Mouse (Mus musculus) natural killer cell, adult 2 months (primary cell): ENCODE measurements around the gene Gabbr1.

Experiments
- DNase-seq, 2 experiments: peaks; one replicate each; pipeline ENCODE4 v3.0.0; 2022; ENCODE audit warnings: low spot score in 2 of 2

Gene Gabbr1

DNA sequence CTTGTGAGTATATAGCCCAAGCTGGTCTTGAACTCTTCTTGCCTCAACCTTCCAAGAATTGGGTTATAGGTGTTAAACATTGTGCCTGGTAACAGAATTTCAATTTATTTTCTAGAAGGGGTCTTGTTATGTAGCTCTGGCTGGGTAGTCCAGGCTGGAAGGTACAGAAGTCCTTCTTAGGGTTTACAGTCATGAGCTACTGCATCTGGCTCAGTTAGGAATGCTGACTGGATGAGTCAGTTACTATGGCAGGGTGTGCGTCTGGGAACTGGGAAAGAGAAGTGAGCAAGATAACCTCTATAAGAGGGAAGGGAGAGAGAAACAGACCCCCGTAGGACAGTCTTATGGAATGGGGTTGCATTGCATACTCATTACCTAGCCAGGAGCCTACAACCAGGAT lies 30.0 kb downstream of the Gabbr1 start:
- DNase-seq, result no peak

DNA sequence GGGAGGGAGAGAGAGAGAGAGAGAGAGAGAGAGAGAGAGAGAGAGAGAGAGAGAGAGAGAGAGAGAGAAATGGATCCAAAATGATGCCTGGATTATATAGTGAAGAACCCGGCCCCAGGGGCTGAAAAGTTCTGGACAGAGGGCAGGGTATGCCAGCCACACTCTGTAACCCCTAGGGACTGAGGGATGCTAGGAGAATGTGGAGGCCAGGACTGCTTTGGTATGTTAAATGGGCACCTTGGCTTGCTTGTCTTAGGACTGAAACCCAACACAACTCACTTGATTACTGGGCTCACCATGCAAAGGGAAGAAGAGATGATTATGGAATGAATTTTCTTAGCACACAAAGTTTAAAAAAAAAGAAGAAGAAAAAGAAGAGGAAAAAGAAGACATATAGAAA lies 32.4 kb downstream of the Gabbr1 start:
- DNase-seq, result no peak

DNA sequence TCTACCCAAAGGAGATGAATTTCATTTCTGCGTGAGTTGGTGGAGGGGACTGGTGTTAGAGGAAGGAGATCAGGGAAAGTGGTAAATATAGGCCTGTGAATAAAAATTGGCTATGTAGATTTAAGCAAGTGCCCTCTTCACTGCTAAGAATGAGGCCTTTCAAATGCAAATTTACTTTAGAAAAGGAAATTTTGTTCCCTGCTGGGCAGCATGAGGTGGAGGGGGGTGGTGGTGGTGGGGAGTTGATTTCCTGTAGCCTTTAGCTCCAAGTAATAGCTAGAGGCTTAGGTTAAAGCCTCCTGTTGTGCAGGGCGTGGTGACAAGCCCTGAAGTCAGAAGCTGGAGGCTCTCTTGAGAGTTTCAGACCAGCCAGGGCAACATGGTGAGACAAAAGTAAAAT lies 33.2 kb downstream of the Gabbr1 start:
- no peak for DNase-seq

DNA sequence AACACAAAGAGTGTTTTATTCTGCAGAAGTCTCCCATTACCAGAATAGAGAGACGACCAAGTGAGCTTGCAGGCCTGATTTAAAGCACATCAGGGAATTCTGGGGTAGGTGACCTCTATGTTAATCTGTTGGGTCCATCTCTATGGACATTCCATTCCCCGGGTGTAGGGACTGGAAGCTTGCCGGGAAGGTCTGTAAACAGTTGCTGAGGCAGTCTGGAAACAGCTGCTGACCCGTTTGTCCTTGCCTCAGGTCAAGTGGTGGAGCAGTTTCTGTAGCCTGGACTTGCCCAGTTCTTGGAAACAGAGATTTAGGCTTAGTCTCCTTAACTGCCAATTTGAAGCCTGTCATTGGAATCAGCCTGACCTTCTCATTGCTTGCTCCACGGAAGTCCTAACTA lies 34.4 kb downstream of the Gabbr1 start:
- no peak for DNase-seq

DNA sequence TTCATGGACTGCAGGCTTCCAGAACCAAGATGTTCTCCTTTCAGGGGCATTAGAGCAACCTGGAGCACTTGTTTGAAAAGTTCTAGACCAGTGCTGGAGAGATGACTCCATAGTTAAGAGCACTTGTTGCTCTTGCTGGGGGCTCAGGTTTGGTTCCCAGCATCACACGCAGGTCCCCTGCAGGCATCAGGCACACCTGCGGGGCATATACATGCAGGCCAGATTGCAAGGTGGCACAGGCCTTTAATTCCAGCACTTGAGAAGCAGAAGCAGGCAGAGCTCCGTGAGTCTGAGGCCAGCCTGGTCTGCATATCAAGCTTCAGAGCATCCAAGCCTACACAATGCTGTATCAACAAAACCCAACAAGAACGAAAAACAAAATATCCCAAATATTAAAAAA lies 35.9 kb downstream of the Gabbr1 start:
- DNase-seq, result no peak

DNA sequence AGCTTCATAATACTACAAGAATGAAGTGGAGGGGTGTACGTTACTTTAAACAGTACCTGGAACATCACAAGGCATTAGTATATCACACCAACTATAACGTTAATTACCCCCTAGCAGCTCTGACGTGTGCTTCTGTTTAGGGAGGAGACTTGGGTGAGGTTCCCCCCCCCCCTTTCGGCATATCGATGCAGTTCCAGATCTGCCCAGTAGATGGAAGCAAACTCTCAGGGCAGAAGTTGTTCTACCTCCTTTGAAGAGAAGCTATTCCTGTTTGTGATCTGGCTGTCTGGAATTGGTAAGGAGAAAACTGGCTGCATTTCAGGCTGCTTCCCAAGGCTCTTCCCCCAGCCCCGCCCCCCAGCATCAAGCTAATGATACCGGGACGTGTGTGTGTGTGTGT lies 37.6 kb downstream of the Gabbr1 start:
- DNase-seq, result peak; percentile 23 to 46

DNA sequence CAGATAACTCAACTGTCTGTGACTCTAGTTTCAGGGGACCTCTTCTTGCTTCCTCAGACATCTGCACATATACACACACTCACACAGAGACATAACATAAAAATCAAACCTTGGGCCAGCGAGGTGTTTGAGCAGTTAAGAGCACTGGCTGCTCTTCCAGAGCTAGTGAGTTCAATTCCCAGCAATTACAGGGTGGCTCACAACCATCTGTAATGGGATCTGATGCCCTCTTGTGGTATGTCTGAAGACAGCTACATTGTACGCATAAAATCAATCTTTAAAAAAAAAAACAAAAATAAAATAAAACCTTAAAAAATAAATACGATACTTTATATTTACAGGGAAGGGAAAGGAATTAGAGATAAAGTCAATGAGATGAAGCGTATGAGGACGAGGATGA lies 38.9 kb downstream of the Gabbr1 start:
- no peak for DNase-seq

DNA sequence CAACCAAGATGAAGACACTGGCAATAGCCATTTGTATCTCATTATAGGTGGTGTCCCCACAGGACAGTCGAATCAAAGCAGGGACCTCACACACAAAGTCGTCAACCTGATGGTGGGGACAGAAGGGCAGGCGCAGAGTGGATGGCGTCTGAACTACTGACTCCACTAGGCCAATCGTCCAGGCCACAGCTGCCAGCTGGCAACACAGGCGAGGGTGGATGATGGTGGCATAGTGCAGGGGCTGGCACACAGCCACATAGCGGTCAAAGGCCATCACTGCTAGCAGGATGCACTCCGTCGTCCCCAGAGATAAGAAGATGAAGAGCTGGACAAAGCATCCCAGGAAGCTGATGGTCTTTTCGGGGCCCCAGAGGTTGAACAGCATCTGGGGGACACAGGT lies 39.8 kb downstream of the Gabbr1 start:
- DNase-seq, result no peak

DNA sequence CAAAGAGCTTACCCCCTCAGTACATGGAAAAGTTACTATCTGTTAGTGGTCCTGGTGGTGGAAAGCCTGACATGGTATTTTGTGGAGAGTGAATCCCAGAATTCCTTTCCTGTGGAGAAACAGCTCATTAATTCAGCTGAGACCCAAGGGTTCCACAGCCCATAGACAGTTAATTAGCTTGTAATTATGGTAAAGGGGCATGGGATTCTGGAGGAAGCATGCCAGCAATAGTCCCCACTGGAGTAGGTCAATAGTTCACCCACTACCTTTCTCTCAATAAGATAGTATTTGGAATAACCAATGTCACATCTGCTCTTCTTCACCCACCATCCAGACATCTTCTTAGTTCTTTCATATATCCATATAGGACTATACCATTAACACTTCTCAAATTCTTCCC lies 42.6 kb downstream of the Gabbr1 start, which contains the start of gene Olfr90:
TSS of gene Olfr90 (minus strand) at position 101 of the 400 bp plus-strand sequence.
- DNase-seq, result no peak

DNA sequence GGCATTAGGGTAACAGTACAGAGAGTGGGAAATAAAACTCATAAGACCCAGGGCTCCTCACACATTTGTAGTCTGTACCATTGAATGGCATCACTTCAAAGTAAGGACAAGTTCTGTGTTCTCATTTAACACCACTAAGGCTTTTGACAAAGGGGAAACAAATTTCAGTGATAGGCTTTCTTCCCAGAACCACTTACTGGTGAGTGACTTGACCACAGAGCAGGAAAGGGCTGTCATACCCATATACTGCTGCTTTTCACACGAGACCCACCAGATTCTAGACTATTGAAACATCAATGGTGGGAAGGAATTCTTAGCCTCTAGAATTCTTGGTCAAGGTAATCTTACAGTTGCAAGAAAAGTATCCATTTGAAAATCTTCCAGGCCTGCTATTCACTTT lies 46.4 kb downstream of the Gabbr1 start:
- no peak for DNase-seq

DNA sequence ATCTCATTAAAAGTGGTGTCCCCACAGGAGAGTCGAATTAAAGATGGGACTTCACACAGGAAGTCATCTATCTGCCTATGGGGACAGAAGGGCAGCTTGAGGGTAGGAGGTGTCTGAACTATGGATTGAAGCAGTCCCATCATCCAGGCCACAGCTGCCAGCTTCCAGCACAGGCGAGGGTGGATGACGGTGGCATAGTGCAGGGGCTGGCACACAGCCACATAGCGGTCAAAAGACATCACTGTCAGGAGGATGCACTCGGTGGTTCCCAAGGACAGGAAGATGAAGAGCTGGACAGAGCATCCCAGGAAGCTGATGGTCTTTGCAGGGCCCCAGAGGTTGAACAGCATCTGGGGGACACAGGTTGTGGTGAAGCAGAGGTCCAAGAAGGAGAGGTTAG lies 47.5 kb downstream of the Gabbr1 start:
- DNase-seq, result no peak

DNA sequence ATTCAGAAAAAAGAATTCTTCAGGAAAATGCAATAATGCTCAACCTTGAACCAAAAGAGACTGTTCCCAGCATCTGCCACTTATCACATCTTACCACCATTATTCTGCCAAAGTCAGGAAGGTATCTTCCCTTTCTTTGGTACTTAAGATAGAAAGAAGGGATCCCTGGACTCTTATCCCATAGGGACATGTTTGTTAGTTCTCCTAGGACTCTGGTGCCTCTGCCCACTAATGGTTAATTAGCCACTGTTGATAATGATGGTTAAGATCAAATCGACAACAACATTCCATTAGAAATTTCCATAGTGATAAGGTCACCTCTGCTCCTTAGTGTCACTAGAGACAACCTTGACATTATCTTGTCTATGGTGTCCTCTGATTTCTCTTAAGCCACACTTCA lies 52.4 kb downstream of the Gabbr1 start, which contains the start of gene Olfr91:
TSS of gene Olfr91 (minus strand) at position 101 of the 400 bp plus-strand sequence.
- DNase-seq, result no peak

DNA sequence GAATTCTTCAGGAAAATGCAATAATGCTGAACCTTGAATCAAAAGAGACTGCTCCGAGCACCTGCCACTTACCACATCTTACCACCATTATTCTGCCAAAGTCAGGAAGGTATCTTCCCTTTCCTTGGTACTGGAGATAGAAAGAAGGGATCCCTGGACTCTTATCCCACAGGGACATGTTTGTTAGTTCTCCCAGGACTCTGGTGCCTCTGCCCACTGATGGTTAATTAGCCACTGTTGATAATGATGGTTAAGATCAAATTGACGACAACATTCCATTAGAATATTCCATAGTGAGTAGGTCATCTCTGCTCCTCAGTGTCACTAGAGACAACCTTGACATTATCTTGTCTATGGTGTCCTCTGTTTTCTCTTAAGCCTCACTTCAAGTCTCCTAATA lies 74.2 kb downstream of the Gabbr1 start, which contains the start of gene Olfr92:
TSS of gene Olfr92 (minus strand) at position 101 of the 400 bp plus-strand sequence.
- no peak for DNase-seq
